Mouse (Mus musculus) v-Abl transformed pro-B cells (cell line): ENCODE data around the gene Otop3.

Experiments
- in situ Hi-C, 2 experiments: fragments of 400-800 bp; cut with MboI; formaldehyde crosslinking; loops; one replicate each; pipeline ENCODE4 v1.15.1; 2025; ENCODE audit not compliant: unreplicated experiment in 2 of 2

Otop3 gene

DNA sequence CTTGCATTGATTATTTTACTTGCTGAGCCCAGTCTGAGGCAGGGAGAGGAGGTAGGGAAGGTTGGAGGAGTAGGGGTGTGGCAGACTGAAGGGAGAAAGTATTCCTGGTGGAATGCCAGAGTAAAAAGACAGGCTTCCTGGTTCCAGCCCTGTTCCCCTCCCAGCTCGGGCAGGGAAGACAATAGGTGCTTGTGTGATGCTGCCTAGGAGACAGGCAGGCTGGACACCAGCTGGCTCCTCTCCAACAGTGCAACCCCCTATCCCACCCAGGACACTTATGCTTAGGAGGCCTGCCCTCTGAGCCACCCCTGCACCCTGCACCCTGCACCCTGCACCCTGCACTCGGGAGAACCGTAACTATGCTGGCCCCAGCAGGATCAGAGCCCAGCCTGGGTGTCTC lies 24.8 kb downstream of the Otop3 start:
- in situ Hi-C loops = loop anchor here (5.0 to 25.0 kb wide), 8 partner anchors 113 to 453 kb away; partner anchors contain the start of genes Caskin2 (in 1 of the 2), Llgl2 (in 1 of the 2), Mif4gd (in 1 of the 2) and Slc9a3r1 (in 1 of the 2)

DNA sequence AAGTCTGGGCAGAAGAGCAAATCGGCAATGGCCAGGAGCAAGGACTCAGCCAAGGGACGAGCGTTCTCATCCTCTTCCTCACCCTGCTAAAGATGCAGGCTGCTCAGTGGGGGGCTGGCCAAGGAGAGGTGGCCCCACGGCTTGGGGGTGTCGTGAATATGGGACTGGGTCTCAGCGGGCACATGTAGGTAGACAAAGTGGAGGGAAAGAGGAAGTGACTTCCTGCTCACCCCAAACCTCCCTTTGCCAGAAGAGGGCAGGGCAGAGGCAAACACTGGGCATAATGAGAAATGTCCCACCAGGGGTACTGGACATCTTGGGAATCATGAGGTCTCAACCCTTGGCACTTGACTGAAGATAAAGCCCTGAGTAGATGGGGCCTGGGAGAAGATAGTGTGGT lies 25.2 kb downstream of the Otop3 start:
- in situ Hi-C loops = loop anchor here (5.0 to 25.0 kb wide), 9 partner anchors 113 to 453 kb away; partner anchors contain the start of genes Caskin2 (in 2 of the 2), Tsen54 (in 2 of the 2), Llgl2 (in 1 of the 2) and Mif4gd (in 1 of the 2)

DNA sequence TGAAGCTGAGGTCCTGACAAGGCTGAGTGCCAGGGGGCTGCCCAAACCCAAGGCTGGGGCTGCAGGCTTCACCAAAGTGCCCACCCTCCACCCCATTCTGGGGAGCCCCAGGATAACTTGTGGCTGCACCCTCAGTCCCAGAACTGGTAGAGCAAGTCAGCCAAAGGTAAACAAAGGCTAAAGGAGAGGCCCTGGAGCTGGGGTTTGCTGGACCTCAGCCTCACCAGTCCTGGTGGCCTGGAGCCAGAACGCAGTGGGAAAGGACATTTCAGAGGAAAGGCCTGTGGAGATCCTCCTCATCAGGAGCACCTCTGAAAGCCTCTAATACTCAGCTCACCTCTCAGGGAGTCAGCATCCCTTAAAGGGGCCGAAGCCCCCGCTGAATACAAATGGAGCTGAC lies 29.6 kb downstream of the Otop3 start:
- in situ Hi-C loops = loop anchor here (5.0 to 25.0 kb wide), 3 partner anchors 108 to 448 kb away; partner anchors contain the start of genes Caskin2 (in 2 of the 2), Tsen54 (in 2 of the 2) and Llgl2 (in 1 of the 2)

DNA sequence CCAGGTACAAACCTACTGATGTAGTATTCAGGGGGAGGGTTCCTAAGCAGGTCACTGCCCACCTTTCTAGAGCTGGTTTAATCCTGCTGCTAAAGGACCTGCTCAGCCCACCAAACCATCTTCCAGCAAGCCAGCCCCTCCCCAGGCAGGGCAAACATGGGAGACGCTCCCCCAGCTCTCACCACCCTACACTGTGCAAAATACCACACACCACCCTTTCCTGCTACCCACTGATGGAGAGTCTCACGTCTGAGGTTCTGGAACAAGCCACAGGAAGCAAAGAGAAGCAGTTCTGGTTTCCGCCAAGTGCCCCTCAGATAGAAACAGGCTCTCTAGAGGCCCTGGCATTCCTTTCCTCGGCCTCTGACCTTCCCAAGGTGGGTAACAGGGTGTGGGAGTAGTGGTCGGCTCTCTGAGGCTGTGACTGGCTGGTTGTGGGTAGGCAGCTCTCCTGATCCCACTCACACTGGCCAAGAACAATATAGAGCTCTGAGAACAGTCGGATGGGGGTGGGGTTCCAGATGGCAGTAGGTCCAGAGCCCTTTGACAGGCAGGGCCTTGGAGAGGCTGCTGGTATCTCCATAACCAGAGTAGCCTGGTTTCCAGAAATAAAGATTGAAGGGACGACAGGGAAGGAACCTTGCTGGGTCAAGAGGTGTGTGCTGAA lies 31.6 kb downstream of the Otop3 start:
- in situ Hi-C loops = loop anchor here (5.0 to 25.0 kb wide), 2 partner anchors 36 to 446 kb away; partner anchors contain the start of genes Mrpl58 (in 2 of the 2), Caskin2 (in 1 of the 2), Llgl2 (in 1 of the 2) and Tsen54 (in 1 of the 2)

DNA sequence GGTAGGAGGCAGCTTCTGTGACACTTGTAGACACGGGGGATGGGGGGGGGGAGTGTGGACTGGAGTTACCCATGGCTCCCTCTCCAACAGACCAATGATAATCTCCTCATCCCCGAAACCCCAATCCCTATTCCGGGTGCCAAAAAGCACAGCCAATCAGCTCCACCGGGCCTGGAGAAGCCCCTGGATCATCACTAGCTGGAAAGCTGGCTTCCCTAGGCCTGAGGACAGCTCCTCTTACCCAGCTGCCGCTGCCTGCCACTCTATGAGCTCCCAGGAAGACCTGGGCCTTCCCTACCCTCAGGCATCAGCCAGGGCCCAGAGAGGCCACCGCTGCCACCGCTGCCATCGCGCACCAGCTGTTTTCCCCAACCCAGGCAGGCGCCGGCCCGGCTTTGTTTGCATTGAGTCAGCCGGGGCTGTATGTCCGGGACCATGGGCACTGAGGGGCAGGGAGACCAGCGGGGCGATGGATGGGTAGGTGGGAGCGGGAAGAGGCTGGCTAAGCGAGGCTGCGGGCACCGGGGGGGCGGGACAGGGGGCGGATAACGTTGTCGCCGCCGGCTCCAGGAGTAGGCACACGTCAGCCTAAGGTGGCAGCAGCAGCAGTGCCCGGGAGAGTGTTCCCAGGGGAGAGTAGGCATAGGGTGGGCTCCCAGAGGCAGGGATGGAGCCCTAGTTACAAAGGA lies 32.3 kb downstream of the Otop3 start:
- in situ Hi-C loops = loop anchor here (5.0 to 25.0 kb wide), 2 partner anchors 35 to 445 kb away; partner anchors contain the start of genes Mrpl58 (in 2 of the 2), Caskin2 (in 1 of the 2), Llgl2 (in 1 of the 2) and Tsen54 (in 1 of the 2)

DNA sequence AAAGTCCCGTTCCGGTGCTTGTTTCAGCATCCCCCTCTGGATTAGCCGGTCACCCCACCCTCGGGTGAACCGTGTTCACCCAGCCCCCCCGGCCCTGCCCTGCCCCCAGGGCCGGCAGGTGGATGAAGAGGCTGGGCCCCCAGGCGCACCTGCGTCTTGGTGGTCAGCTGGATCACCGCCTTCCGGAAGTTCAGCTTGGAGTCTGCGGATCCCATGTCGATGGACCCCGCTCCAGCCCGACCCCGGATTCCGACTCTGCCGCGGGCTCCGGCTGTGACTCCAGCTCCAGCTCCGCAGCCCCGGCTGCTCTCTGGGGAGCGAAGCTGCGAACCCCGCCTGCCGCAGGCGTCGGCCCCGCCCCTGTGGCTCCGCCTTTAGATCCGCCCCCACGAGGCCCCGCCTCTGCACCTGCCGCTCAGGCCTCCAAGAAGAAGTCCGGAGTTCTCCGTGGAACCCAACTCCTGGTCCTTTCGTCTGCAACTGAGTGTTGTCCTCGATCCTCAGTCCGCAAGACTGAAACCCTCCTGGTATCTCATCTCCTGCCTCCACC lies 32.9 kb downstream of the Otop3 start, which contains the start of gene Hid1:
TSS of gene Hid1 (minus strand) at position 362 of the 550 bp plus-strand sequence.
- in situ Hi-C loops = loop anchor here (5.0 to 25.0 kb wide), 2 partner anchors 35 to 445 kb away; partner anchors contain the start of genes Mrpl58 (in 2 of the 2), Caskin2 (in 1 of the 2), Llgl2 (in 1 of the 2) and Tsen54 (in 1 of the 2)

DNA sequence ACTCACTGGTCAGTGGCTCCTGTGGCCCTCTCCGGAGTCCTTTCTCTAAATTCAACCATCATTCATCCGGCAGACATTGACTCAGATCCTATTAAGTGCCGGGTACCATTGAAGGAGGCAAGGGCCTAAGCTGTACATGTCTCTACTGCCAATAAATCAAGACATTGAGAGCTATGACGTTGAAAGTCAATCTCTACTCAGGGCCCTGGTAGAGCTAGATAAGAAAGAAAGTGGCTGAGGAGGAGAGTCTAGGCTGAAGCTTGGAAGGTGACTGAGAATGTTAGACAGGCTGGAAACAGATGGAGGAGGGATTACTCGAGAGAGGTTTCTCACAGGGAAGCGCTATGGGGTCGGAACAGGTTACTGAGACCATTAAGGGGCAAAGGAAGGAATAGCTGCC lies 35.8 kb downstream of the Otop3 start:
- in situ Hi-C loops = loop anchor here in 1 of 2 experiments (25.0 kb wide), 1 partner anchor 442 kb away; the partner anchor contains the start of genes Caskin2, Llgl2 and Tsen54

DNA sequence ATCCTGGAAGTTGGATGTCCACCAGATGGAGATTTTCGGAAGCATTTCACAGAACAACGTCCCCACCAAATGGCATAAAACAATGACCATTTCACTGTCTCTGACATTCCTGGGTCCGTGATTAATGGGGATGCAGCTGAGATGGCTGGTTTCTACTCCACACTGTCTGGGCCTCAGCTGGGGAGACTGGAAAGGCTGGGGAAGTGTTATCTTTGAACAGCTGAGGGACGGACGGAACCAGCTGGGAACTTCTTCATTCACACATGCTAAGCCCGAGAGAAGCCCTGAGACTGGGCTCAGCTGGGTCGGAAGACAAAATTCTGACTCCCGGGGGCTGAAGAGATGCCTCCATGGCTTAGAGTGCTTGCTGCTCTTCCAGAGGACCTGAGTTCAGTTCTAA lies 36.8 kb downstream of the Otop3 start:
- in situ Hi-C loops = loop anchor here in 1 of 2 experiments (25.0 kb wide), 1 partner anchor 441 kb away; the partner anchor contains the start of genes Caskin2, Llgl2 and Tsen54

DNA sequence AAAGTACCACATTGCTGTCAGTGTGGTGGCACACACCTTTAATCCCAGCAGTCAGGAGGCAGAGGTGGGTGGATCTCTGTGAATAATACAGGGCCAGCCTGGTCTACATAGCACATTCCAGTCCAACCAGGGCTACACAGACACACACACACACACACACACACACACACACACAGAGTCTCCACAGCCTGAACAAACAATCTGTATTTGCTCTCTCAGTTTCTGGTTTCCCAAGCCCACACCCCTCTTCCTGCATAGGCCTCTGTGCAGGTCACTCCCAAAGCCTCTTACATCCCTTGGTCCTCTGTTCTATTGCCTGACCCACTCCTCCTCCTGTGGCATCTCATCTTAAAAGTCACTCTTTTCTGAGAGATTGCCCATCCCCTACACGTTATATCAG lies 37.5 kb downstream of the Otop3 start:
- in situ Hi-C loops = loop anchor here in 1 of 2 experiments (25.0 kb wide), 1 partner anchor 440 kb away; the partner anchor contains the start of genes Caskin2, Llgl2 and Tsen54

DNA sequence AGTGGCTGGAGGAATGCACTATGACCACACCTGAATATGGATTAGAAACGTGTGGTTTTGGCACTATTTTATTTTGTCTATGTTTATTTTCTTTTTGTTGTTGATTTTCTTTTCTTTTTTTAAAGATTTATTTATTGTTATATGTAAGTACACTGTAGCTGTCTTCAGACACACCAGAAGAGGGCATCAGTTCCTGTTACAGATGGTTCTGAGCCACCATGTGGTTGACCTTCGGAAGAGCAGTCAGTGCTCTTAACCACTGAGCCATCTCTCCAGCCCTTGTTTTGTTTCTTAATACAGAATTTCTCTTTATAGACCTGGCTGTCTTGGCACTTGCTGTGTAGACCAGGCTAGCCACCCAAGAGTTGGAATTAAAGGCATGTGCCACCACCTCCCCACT lies 38.2 kb downstream of the Otop3 start:
- in situ Hi-C loops = loop anchor here in 1 of 2 experiments (25.0 kb wide), 1 partner anchor 440 kb away; the partner anchor contains the start of genes Caskin2, Llgl2 and Tsen54

DNA sequence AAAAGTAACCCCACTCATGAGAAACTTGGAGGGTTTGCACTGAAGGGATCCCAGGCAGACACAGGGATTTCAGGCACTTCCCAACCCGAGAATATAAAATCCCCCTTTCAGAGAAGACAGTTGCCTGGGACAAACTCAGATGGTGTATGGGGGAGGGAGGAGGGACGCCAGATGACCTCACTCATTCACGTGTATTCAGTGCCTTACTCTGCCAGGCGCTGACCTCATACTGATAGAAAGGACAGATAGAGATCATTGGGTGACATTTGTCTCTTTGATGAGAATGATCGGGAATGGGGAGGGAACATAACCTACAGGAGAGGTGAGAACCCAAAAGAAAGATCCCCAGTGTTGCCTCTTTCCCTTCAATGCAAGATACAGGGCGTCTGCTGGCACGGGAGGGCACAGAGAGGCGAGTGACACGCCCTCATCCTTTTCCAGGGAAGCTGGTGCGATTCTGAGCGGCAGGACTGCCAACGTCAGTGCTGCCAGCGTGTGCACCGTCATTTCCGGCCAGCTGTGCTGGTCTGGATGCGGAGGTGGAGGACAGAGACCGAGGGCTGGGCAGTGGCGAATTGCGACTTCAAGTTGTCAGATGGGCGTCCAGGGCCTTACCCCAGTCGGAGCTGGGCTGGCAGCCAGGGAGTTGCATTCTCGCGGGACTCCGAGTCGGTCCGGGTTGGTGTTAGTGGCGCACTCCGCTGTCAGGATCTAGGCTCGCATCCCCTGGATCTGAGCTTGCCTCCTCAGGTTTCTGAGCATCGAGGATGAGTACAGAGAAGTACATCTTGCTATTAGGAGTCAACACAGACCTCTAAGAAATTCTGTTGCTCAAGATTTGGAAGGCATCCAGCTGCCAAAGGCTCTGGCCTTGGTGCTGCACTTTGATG lies 39.5 kb downstream of the Otop3 start:
- in situ Hi-C loops = loop anchor here in 1 of 2 experiments (25.0 kb wide), 1 partner anchor 438 kb away; the partner anchor contains the start of genes Caskin2, Llgl2 and Tsen54

DNA sequence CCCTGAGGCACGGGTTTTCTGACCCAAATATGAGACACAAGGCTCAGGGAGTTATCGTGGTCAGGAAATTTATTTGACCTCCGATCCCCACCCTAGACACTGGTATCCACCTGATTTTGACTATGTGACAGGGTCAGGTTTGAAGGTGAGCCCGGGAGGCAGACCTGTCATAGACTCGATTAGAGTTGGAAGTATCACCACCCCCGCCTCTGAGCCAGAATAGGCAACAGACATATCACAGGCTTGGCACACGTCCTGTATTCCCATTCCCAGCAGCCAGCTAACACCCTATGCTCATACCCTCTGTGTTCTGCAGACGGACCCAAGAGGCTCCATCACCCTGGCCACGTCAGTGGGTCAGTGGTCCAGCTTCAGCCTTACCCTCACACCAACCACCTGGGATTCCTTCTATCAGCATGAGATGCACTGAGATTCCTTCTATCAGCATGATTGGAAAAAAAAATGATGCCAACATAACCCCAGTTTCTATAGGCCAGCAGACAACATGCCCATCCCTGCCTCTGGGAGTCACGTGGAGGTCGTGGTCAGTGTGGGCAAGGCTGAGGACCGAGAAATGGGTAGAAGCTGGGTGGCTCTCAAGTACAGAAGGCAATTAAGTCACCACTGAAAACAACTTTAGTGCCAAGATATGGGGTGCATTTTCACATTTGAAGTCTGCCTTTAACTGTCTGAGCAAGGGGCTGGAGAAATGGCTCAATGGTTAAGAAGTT lies 40.3 kb downstream of the Otop3 start:
- in situ Hi-C loops = loop anchor here in 1 of 2 experiments (25.0 kb wide), 1 partner anchor 437 kb away; the partner anchor contains the start of genes Caskin2, Llgl2 and Tsen54

DNA sequence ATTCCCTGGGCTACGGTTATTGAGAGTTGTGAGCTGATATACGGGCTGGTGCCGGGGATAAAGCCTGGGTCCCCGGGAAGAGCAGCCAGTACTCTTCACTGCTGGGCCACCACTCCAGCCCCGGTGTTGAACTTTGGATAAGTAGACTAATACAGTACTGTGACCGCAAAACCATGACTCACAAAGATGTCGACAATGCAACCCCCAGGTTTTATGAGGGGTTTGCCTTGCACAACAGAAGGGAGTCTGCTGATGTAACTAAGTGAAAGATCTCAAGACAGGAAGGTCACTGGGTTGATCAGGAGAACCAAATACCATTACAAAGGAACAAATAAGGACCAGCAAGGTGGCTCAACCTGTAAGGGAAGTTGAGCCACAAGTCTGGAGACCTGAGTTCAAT lies 42.2 kb downstream of the Otop3 start:
- in situ Hi-C loops = no loop called here

DNA sequence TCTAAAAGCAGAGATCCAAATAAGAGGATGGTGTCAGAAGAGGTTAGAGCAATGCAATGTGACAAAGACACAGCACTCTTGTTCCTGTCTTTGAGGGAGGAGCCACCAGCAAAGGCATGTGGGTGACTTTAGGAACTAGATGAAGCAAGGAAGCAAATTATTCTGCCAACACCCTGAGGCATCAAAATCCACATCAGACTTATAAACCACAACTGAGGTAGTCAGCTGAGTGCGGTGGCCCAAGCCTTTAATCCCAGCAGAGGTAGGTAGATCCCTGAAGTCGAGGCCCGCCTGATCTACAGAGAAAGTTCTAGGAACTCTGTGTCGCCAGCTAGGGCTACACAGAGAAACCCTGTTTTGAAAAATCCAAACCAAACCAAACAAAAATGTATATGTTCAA lies 42.7 kb downstream of the Otop3 start:
- in situ Hi-C loops = no loop called here

DNA sequence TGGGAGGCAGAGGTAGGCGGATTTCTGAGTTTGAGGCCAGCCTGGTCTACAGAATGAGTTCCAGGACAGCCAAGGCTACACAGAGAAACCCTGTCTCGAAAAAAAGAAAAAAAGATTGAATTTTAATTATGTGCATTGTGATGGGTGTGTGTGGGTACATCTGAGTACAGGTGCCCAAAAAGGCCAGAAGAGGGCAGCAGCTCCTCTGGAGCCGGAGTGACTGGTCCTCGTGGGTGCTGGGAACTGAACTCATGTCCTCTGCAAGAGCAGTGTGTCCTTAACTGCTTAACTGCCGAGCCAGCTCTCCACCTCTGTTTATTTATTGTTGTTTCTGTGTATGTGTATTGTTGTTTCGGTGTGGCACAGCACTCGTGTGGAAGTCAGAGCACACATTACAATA lies 43.3 kb downstream of the Otop3 start:
- in situ Hi-C loops = no loop called here

DNA sequence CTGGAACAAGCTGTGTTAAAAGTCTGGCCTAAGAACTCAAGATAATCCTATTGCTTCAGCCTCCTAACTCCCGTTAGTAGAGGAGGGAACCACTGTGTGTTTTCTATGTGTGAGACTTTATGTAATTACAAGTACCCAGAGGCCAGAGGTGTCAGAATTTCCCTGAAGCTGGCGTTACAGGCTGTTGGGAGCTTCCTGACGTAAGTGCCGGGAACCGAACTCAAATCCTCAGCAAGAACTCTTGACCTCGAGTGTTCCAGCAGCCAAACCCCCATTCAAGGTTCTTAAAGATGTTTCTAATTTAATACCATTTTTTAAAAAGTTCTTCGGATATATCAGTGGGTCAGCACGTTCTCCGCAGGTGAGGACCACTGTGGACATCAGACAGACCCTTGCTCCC lies 46.7 kb downstream of the Otop3 start:
- in situ Hi-C loops = no loop called here

DNA sequence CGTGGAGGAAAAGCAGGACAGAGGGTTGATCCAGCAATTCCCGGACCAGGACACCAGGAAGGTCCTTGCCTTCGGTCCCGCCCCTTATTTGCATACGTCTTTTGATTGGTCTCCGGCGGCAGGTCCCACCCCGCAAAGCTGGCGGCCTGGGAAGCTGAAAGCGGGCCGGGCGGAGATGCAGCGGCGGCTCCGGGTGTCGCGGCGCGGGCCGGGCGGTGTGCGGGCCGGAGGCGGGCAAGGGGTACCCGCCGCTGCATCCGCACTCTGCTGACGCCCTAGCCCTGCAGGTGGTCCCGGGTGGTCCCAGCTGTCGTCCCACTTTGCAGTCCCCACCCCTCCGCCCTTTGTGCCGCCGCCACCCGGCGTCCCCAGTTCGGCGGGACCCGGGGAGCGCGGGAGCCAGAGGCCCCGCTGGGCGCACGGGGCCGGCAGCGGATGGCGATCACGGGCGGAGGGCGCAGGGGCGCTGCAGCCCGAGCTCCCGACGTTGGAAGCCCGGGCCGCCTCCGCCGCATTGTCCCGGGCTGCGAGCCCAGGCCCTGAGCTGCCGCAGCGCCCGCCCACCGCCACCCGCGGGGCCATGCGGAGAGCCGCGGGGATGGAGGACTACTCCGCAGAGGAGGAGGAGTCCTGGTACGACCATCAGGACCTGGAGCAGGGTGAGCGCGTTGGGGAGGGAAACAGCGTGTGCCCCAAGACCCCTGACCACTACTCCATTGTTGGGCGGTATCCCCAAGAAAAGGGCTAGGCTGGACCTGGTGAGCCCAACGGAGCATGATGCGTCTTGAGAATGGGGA lies 47.4 kb downstream of the Otop3 start, which contains the start of gene Cdr2l:
TSS of gene Cdr2l (plus strand) at position 174 of the 797 bp plus-strand sequence.
- in situ Hi-C loops = no loop called here

DNA sequence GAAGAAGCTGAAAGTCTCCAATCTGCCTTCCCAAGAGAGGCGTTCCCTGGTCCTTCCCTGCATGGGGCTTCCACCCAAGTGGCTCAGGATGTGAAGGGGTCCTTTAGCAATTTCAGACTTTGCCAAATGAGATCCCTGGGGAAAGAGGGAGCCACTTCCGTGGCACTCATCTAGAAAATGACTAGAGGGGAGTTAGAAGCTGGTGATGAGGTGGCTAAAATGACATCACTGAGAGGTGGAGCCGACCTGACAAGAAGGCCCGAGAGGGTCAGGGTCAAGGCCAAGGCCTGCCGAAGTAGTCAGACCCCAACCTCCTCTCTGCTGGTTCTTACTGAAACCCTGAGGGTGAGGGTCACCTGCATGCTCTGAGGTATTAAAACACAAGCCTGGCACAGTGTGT lies 48.4 kb downstream of the Otop3 start:
- in situ Hi-C loops = no loop called here
